Mouse (Mus musculus): ENCODE results near the gene Tert.
A peak's percentile ranks its signal among the peaks of the same experiment; 100 is the strongest.

Gene Tert

DNA sequence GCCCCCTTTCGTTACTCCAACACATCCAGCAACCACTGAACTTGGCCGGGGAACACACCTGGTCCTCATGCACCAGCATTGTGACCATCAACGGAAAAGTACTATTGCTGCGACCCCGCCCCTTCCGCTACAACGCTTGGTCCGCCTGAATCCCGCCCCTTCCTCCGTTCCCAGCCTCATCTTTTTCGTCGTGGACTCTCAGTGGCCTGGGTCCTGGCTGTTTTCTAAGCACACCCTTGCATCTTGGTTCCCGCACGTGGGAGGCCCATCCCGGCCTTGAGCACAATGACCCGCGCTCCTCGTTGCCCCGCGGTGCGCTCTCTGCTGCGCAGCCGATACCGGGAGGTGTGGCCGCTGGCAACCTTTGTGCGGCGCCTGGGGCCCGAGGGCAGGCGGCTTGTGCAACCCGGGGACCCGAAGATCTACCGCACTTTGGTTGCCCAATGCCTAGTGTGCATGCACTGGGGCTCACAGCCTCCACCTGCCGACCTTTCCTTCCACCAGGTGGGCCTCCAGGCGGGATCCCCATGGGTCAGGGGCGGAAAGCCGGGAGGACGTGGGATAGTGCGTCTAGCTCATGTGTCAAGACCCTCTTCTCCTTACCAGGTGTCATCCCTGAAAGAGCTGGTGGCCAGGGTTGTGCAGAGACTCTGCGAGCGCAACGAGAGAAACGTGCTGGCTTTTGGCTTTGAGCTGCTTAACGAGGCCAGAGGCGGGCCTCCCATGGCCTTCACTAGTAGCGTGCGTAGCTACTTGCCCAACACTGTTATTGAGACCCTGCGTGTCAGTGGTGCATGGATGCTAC lies at the start of gene Tert:
Gene Tert (plus strand): TSS at position 167 of the 805 bp plus-strand sequence.
- peak; percentile 33 to 57 for DNase-seq (ENCODE audit: low spot score in 2 of 2)

DNA sequence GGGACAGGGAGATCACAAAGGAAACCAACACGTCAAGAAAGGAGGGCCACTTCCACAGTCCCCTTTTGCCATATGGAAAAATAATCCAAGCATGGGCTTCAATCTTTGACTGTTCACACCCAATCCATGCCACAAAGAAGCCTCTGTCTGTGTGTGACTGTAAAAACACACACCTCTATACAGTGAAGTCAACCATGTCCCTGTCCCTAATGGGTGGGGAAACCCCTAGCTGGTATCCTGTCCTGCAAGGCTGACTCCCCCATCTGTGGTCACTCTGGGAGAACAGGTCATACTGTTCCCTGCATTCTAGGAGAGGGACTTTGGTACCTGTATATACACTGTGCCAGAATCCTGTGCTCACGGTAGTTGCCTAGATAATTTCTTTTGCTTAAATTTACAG lies 49.4 kb upstream of the Tert start:
- no peak for DNase-seq (ENCODE audit: low spot score in 2 of 2)

DNA sequence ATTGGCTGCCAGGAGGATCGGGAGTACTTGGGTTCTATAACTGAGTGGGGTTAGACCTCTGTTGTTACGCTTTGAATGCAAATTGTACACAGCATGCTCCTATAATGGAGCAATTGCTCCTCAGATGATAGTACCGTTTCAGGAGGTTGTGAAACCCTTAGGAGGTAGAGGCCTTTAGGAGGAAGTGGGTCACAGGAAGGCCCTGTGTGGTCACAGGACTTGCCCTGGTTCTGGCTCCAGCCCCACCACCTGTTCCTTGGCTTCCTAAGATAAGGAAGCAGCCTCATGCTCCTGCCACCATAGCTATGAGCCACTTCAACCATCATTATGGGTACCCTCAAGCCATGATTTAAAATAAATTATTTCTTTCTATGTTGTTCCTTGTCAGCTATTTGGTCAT lies 35.2 kb upstream of the Tert start:
- DNase-seq (ENCODE audit: low spot score in 2 of 2), result no peak

GRCm38 (mm10) chr13:73592546-73592945 lies 34.2 kb upstream of the Tert start:
- DNase-seq (ENCODE audit: low spot score in 2 of 2), result no peak

GRCm38 (mm10) chr13:73596276-73596675 lies 30.4 kb upstream of the Tert start:
- no peak for DNase-seq (ENCODE audit: low spot score in 2 of 2)

- DNase-seq (ENCODE audit: low spot score in 2 of 2), result no peak
Observed at GRCm38 (mm10) chr13:73600217-73600616, 26.5 kb upstream of the Tert start.

DNA sequence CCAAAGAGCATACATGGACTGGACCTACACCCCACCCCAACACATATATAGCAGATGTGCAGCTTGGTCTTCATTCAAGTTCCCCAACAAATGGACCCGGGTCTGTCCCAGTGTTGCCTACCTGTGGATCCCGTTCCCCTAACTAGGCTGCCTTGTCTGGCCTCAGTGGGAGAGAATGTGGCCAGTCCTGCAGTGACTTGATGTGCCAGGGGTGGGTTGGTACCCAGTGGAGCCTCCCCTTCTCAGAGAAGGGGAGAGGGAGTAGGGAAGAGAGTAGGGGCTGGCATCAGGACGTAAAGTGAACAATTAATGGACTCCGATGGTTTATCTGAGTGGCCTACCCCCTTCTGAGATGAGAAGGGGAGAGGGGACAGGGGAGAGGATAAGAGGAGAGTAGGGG lies 23.7 kb upstream of the Tert start:
- DNase-seq (ENCODE audit: low spot score in 2 of 2), result no peak

DNA sequence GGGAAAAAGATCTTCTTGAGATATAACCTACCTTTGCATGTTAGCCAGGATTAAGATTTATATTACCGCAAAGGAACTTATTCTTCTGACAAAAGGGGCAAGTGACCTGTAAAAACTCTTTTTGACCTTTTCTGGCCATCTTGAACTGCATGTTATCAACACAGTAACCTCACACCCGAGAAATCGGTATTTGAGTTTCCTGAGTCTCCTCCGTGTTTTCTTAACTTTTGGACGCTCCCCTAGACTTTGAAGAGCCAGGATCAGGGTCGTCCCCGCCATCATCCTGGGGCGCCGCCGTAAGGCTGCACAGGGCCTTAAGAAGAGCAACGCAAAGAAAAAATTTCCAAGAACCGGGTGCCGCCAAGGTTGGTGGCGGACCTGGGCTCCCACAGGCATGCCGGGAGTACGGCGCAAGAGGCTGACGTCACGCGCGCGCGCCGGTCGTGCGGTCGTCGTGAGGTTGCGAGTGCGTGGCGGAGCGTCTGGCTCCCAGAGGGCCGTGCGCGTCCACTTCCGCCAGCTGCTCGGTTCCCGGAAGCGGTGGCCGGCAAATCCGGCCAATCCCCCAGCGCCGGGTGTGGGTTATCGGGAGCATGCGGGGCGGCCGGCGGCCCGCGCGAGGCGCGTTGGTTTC lies 23.1 kb upstream of the Tert start, which contains the start of gene Clptm1l:
Gene Clptm1l (plus strand): TSS at position 485 of the 634 bp plus-strand sequence.
- peak; percentile 90 to 92 for DNase-seq (ENCODE audit: low spot score in 2 of 2)

GRCm38 (mm10) chr13:73604156-73604957 lies 22.4 kb upstream of the Tert start:
- no peak for DNase-seq (ENCODE audit: low spot score in 2 of 2)

GRCm38 (mm10) chr13:73618406-73618805 lies 8.3 kb upstream of the Tert start:
- DNase-seq (ENCODE audit: low spot score in 2 of 2), result no peak

DNA sequence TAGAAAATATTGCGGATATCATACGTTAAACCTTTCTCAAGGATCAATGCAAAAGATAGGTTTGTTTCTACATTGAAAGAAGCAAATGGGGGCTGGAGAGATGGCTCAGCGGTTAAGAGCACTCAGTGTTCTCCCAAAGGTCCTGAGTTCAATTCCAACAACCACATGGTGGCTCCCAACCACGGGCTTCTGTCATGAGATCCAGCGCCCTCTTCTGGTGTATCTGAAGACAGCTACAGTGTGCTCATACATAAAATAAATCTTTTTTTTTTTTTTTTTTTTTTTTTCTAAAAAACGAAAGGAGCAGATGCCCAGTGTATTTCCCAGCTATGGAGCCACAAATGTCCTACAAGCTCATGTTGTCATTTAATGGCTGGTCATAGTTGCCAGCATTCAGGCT lies 6.1 kb upstream of the Tert start:
- no peak for DNase-seq (ENCODE audit: low spot score in 2 of 2)

GRCm38 (mm10) chr13:73626410-73626744 lies 334 bp upstream of the Tert start:
- DNase-seq (ENCODE audit: low spot score in 2 of 2), result no peak

DNA sequence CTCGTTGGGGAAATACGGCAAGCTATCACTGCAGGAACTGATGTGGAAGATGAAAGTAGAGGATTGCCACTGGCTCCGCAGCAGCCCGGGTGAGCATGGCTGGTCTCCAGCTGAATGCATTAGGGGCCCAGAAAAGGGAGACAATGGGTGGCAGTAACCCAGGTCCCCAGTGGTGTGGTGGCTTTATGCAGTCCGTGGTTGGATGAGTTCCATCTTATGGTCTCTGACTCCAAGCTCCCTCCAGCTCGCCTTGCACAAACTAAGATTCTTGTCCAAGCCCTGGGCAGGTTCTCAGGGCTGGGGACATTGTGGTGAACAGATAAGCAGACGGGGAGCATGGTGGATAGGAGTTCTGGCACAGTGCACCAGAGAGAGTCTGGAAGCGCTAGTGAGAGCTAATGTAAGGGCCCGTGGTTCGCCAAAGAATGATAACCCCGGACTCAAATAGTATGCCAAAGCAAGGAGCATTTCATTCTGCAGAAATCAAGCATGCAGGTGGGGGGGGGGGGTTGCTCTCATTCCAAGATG lies 1.9 kb downstream of the Tert start:
- no peak for DNase-seq (ENCODE audit: low spot score in 2 of 2)

GRCm38 (mm10) chr13:73631837-73632236 lies 5.1 kb downstream of the Tert start:
- DNase-seq (ENCODE audit: low spot score in 2 of 2), result no peak

GRCm38 (mm10) chr13:73637826-73638225 lies 11.1 kb downstream of the Tert start:
- no peak for DNase-seq (ENCODE audit: low spot score in 2 of 2)

DNA sequence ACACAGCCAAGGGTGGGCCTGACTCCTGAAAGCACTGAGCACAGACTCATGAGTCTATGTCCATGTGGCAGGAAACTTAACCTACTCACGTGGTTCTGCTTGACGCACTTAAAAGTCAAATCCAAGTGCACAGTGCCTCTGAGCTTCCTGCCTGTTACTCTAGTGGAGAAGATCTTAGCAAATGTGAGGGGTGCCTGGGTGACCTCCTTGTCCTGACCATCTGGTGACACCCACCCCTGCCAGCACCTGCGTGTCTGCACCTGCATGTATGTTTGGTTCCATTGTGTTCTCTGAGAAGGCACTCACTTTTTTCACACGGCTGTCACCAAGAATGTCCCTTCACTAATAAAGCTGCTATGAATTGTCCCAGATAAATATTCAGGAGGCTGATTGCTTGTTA lies 14.6 kb downstream of the Tert start:
- DNase-seq (ENCODE audit: low spot score in 2 of 2), result no peak

GRCm38 (mm10) chr13:73646397-73647087 lies 19.8 kb downstream of the Tert start:
- peak in 1 of 2 experiments; percentile 34 for DNase-seq (ENCODE audit: low spot score in 2 of 2)

DNA sequence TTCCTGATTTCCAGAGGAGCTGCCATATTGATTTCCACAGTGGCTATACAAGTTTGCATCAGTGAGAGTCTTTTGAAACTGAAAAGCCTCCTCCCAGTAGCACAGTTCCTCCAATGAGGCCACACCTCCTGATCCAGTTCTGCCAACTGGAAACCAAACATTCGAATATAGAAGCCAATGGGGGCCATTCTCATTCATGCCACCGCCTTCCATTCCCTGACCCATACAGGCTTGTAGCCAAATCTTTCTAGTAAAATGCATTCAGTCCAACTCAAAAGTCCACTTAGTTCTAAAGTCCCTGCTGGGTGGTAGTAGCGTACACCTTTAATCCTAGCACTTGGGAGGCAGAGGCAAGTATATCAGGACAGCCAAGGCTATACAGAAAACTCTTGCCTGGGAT lies 26.6 kb downstream of the Tert start:
- DNase-seq (ENCODE audit: low spot score in 2 of 2), result no peak

DNA sequence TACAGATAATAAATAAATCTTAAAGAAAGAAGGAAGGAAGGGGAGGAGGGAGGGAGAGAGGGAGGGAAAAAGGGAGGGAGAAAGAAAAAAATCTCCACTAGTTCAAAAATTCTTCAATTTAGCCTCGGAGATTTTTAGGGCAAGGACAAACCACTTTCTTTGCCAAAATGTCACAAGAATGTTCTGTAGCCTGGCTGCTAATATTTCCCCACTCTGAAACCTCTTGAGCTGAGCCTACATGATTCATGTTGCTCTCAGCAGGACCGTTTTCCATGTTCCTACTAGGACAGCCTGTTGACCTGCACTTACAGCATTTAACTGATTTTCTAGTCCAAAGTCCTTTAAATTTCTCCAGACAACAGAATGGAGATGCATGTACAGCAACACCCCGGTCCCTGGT lies 28.3 kb downstream of the Tert start:
- DNase-seq (ENCODE audit: low spot score in 2 of 2), result no peak

GRCm38 (mm10) chr13:73658953-73659352 lies 32.2 kb downstream of the Tert start:
- no peak for DNase-seq (ENCODE audit: low spot score in 2 of 2)

GRCm38 (mm10) chr13:73660163-73660695 lies 33.5 kb downstream of the Tert start:
- no peak for DNase-seq (ENCODE audit: low spot score in 2 of 2)
